Mouse (Mus musculus) embryo, embryonic 10 days (tissue): ENCODE measurements around the gene Cops2.

Experiments
- DNase-seq: peaks from one replicate; pipeline ENCODE4 v3.0.0-alpha.2; 2015; ENCODE audit warnings: low spot score

Gene Cops2

DNA sequence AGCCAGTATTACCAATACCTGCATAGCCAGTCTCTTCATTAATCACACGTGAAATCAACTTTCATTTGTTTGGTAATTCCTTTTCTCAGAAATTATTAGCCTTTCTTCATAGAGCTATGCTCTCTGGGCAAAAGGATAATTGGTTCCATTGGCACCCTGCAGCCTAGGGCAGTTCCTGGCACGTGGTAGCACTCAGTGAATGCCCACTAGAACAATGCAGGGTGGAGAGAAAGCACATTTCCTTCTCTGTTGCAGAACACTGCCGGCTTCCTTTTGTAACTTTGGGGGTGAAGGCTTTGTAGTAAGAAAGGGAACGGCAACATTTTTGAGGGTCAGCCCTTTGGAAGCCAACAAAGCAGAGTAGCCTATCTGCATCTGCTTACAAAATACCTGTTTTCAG, 32.7 kb downstream of the Cops2 start:
- DNase-seq, result no peak

DNA sequence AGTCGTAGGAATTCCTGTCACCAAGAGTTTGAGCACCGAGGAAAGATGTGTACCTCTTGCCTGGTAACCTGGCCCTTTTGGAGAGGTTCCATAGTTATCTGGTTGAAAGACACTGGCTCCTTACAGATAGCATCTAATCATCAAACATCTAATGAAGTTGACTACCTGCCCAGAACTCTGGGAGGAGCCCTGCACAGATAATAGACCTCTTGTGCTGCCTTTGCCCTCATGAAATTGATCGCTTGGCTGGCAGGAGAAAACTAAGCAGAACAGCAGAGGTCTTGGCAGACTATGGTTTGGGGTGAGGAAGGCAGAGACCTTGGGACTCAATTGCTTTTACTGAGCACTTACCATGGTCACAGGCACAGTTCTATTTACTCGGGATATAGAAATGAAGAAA, 38.5 kb downstream of the Cops2 start:
- DNase-seq, result no peak

DNA sequence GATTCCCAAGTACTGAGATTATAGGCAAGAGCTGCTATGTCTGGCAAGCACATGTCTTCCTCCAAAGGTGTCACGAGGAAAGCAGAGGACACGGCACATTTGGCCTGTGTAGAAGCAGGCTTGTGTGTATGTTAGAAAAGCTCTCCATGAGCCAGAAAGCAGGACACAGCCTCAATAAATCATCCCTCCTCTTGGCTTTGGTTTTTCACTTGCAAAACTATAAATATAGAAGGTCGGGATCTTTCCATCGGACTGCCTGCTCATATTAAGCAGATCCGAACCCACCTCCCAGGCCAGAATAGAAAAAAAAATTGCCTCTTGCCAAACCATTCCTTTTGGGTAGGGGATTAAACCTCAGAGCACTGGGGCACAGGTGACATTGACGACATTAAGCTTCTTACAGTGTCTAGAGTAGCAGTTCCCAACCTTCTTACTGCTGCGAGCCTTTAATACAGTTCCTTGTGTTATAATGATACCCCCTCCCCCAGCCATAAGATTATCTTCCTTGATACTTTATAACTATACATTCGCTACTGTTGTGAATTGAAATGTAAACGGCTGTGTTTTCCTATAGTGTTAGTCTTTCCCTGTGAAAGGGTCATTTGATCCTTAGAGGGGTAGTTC, 44.9 kb downstream of the Cops2 start:
- DNase-seq, result no peak

DNA sequence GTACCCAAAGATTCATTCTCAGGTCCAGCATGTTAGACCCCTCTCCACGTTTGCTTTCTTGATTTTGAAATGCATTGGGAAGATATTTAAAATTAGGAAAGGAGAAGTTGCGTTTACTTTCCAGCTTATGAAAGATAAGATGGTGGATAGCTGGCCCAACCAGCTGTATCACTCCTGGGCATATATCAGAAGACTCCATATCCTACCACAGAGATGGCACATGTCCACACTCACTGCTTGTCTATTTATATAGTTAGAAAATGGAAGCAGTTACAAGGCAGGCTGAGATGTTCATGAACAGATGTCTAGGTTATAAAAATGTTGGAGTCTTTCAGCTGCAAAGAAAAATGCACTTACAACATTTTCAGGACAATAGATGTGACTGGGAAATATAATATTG, 47.6 kb downstream of the Cops2 start:
- DNase-seq, result no peak

DNA sequence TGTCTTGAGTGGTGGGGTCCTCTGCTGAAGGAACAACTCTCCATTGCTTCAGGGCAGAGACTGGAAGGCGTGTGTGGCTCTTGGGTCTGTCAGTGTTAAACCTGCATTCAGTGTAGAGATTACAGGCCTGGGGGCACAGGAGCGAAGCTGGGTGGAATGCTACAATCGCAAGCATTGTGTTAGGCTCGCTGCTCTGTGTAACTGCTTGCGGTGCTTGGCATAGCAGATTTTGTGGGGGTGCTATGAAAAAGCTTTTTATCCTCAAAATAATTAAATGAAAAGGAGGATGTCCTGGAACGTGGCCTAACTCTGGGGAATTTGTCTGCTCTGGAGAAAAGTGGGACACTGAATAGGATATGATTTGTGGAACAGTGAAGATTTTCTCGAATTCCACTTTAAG, 49.4 kb downstream of the Cops2 start:
- peak; percentile 20 for DNase-seq

DNA sequence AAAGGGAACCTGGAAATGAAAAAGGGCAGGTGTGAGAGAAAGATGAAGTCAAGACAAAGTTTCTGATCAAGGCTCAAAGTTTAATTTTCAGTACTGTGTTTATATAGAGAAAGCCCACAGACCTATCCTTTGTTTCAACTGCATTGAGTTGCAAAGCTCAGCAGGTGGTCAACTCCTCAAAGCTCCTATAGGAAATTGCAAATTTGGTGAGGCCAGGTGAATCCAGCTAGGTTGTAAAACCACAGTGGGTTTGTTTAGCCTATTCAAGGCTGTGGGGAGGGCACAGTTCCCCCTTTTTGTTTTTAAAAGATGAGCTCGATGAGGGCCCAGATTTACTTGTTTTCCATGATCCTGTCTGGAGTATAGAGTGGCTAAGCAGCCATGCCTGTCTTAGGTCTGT, 53.1 kb downstream of the Cops2 start:
- no peak for DNase-seq

DNA sequence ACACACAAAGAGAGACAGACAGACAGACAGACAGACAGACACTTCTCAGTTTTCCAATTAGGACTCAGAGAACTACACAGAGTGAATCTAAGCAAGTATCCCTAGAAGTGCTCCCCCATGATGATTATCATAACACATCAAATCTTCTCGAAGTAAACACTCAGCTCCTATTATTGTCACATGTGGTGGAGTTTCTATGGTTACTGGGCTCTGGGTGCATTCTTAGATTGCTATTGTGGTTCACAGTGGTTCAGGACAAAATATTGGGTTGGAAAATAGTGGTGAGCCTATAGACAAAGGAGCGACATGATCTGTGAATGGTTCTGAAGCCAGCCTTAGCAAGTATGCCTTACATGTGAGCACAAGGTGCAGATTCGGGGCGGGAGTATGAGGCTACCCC, 57.0 kb downstream of the Cops2 start:
- no peak for DNase-seq

DNA sequence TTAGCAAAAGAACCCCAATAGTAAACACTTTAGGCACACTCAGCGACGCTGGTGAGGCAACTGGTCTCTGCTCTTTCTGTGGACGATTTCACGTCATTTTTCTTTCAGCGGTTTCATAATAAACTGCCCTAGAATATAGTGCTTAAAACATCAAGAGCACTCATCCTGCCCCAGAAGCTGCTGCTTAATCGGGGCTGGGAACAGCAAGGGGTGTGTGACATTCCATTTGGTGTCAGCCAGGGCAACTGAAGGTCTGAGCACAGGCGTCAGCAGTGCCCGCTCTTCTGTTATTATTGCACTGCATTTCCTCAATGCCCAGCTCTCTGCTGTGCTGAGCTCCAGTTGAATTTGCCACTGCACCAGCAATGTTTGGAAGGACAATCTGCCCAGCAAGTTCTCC, 57.9 kb downstream of the Cops2 start:
- no peak for DNase-seq

DNA sequence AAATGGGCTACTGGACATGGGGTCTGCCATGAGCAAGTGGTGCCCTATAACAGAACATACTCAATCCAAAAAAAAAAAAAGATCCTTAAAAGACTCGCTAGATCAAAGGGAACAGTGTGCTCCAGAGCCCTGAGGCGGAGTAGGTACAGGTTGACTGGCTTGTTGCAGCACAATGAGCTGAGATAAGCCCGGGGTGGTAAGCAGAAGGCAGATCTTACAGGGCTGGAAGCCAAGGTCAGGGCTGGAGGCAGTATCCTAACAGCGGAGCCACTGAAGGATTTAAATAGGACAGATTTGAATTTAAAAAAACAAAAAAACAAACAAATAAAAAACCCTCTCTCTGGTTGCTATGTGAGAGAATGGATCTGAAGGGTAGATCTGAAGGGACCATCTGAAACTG, 58.5 kb downstream of the Cops2 start:
- no peak for DNase-seq

DNA sequence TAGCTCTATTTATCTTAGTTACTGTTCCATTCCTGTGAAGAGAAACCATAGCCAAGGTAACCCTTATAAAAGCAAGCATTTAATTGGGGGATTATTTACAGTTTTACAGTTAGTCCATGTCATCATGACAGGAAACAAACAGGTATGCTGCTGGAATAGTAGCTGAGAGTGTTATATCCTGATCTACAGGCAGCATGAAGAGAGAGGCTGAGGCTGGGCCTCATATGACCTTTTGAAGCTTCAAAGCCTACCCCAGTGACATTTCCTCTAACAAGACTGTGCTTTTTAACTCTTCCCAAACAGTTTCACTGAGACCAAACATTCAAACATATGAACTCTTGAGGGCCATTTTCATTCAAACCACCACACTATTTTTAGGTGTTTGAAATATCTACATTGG, 61.1 kb downstream of the Cops2 start:
- no peak for DNase-seq

DNA sequence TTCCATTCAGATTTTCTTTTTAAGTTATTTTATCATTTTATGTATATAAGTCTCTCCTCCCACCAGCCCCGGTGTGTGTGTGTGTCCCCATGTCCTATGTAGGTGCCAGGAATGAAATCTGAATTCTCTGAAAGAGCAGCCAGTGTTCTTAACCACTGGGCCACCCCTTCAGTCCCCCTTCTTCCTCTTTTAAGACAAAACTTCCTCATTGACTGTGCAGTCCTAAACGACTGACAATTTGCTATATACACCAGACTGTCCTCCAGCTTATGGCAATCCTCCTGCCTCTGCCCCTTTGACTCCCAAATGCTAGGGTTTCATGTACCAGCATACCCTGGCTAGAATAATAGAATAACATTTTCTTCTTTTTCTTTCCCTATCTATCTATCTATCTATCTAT, 63.8 kb downstream of the Cops2 start:
- no peak for DNase-seq

DNA sequence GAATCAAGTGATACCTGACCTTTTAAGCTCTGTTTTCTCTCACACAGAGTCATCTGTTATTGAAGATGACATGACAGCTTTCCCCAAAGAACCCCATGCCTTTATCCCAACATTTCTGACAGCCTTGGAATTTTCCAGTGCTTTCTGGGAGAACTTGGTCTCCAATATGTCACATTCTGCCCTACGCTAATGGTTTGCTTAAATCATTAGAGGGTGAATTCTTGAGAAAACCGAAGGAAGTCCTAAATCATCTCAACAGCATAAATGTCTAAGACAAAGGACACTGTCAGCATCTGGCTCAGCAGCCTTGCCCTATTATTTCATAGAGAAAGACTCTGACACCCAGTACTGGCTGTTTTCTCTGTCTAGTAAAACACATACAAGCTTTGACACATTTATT, 64.8 kb downstream of the Cops2 start:
- DNase-seq, result no peak

DNA sequence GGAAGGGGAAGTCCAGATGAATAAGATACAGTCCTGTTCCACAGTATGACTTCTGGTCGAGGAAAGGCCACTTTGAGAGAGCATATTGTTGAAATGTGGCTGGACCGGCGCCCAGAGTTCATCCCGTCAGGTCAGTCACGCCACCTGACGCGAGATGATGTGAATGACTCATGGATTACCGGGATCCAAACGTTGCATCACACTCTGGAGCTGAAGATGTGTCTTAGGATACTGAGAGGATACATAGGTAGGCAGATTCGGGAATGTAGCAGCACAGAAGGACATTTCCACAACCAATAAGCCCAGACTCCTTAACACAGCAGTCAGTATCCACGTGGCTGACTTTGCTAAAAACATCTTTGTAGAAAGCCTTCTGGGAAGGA, 66.1 kb downstream of the Cops2 start:
- DNase-seq, result no peak

DNA sequence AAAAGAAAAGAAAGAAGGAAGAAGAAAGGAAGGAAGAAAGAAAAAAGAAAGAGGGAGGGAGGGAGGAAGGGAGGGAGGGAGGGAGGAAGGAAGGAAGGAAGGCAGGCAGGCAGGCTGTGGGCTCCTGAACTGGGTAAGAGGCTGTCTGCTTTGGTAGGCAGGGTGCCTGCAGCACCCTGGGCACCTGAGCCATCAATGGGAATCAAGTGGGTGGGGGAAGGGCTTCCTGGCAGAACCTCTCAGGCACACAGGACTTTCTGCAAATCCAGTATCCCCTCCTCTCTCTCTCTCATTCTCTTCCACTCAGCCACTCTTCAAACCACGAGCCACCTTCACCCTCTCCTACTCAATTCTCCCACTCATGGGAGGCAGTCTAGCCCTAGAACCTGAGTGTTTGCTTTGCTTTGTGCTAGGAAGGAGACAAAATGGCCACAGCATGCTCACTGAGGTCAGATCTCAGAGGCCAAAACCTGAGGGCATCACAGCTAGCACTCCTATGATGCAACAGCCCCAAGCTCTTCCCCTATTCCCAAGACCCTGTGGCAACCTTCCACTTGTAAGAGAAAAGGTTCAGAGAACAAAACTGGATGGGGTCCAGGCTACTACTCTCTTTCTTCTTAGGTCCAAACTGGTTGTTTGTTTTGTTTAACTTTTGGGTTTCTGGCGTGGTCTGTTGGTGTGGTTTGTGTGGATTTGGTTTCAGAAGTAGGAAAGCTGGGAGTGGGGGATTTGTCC, 66.6 kb downstream of the Cops2 start:
- no peak for DNase-seq

DNA sequence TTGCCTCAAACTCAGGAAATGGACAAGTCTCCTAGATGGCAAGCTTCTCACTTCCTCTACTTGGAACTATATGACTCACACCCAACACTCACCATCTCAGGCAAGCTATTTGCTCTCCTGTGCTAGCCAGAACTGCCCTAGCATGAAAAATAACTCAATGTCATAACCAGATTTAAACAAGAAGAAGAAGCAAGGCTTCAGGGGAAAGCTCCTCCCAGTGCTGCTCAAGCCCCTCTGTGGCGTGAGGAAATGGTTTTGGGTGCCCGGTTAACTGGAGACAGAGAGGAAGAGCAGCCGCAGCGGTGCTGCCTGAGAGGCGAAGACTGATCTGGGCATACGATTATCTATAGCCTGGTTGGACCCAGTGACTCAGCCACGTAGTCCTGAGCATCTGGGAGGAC, 67.5 kb downstream of the Cops2 start:
- no peak for DNase-seq

DNA sequence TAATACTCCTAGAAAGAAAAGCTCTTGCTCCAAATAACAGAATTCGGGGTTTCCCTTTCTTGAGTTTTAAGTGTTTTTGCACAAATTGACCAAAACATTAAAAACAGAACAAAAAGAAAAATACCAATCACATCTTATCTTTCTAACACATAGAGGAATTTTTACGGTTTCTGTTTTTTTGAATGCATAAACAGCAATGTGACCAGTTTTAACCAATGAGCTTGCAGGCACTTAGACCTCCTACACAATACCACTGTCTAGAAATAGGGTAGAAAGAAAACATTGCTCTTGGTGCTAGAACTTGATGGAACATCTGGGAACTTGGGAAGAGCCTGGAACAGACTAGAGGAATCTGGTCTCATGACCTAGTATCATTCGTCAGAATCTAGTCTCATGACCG, 68.7 kb downstream of the Cops2 start:
- DNase-seq, result no peak

DNA sequence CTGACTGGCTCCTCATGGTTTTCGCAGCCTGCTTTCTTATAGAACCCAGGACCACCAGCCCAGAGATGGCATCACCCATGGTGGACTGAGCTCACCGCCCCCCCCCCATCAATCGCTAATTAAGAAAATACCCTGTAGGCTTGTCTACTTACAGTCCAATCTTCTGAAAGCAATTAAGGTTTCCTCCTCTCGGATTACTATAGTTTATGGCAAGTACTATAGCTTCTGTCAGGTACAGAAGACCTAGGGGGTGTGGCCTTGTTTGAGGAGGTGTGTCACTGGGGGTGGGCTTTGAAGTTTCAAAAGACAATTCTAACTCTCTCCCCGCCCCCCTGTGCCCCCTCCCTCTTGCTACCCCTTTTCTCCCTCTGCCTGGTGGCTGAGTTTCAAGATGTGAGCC, 69.7 kb downstream of the Cops2 start:
- no peak for DNase-seq

DNA sequence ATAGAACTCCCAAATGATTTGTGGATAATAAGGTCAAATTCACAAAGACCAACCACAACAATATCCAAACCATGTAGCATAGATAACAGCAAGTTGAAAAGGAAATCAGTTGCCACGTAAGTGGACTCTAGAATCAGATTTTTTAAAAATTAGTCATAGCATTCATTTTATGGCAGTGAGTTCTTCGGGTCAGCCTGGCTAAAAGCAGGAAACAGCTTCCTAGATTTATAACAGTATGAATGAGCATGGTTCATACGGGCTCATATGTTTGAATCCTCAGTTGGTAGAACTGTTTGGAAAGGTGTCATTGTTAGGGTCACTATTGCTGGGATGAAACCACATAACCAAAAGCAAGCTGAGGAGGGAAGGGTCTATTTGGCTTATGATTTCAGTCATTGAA, 70.2 kb downstream of the Cops2 start:
- no peak for DNase-seq

DNA sequence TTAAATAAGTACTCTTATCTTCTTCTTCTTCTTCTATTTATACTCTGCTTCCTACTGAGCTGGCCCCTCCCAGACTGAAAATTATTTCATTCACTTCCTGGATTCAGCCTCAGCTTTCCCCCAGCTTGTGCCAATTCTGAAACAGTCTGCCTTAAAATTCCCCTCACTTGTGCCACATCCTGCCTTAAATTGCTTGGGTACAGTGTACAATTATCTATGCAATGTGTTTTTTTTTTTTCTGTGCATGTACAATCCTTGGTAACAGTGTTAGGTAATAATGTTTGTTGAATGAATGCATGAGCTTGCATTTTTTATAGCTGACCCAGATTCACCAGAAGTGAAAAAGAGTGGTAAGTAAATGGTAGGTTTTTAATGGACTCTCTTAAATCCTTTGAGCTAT, 70.6 kb downstream of the Cops2 start:
- DNase-seq, result no peak

DNA sequence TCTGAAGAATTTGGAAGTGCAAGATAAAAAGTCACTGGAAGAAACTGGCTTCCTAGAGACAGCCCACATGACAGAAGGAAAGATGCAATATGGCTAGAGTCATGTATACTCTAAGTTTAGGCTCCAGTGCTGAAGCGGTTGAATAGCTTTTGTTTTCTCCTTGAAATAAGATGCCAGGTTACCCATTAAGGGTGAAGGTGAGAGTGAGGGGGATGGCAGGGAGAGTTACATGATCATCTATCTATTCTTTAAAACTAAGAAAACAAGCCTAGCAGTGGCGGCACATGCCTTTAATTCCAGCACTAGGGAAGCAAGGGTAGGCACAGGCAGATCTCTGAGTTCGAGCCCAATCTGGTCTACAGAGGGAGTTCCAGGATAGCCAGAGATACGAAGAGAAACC, 73.9 kb downstream of the Cops2 start:
- no peak for DNase-seq

DNA sequence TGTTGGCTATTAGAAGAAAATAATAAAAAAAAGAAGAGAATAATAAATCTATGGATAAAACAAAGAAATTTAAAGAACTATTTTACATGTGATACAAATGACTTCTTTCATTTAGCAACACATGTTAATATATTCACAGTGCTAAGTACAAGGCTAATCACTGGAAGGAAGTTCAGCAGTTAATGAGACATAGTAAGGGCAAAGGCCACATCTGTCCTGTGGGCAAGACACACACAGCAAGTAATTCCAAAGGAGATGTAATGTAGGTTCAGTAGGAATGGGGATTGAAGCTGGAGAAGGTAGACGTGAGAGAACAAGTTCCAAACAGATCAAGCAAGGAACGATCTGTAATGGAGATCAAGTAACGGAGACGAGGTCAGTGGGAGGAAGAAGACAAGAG, 74.5 kb downstream of the Cops2 start:
- DNase-seq, result no peak

DNA sequence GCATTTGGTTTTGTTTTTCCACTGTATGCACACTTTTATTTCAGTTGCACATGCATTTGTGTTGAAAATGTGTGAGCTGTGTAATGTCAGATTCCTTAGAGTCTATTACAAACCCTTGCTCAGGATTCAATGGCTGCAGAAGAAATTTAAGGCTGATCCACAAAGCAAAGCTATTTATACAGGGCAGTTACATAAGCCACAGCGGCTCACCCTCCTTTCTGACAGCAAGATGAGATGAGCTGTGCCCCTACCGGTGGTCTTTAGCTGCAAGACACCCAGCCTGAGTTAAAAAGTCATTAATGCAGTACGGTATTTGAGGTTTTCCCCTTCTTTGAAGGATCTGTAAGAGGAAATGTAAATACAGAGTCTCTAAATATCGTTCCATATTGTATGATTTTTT, 75.1 kb downstream of the Cops2 start:
- DNase-seq, result no peak

DNA sequence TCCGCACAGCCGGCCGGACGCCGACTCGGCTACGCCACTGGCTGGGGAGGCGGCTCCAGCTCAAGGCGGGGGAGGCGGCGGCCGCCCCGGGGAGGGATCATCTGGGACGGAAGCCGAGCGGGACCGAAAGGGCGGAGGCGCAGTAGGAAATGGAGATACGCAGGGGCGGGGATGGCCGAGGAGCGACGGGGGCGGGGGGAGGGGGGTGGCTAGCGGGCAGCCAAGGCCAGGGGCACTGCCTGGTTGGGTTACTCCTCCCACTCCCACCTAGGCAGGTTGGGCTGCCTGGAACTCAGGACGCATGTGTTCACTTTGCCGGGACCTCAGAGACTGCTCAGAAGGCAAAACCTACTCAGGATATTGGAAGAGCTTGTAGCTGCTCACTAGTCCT, 76.2 kb downstream of the Cops2 start, which contains the start of gene Secisbp2l:
Gene Secisbp2l (minus strand): TSS at position 152 of the 391 bp plus-strand sequence.
- DNase-seq, result peak; percentile 92
